Mouse (Mus musculus): ENCODE results near the gene Psmb5. TPM values are rescaled to one million over a fixed set of nuclear protein-coding genes. Genes with fewer than 3 reads are reported as not detected.

Psmb5 gene
- polyA plus RNA-seq, 1 experiment from 2014 or later, result 364 TPM

- 87% methylated on average over 9 of the region's 9 CpGs for WGBS
- H3K4me2 ChIP-seq (replicated peaks), result no peak overlapping the region
- no peak for ATAC-seq (ENCODE audit: insufficient number of reproducible peaks, low FRiP score, low TSS enrichment, low read depth)
- no peak overlapping the region for H3K4me3 ChIP-seq (replicated peaks)
- H3K27ac ChIP-seq (replicated peaks), result no peak overlapping the region
- no peak overlapping the region for H3K9ac ChIP-seq
- H3K27me3 ChIP-seq, result no peaks in the 10 kb centered on the region
- peaks cover 68% of the 10 kb centered on the region for H3K36me3 ChIP-seq
- no peaks in the 10 kb centered on the region for H3K9me3 ChIP-seq (replicated peaks)
- H3K4me1 ChIP-seq, result peaks cover 22% of the 10 kb centered on the region
These were observed 26.5 kb upstream of the Psmb5 start for GRCm38 (mm10) chr14:54644294-54644693.

GRCm38 (mm10) chr14:54643011-54643410 is 25.2 kb upstream of the Psmb5 start:
- ATAC-seq (ENCODE audit: insufficient number of reproducible peaks, low FRiP score, low TSS enrichment, low read depth), result no peak
- H3K4me1 ChIP-seq, result peaks cover 23% of the 10 kb centered on the region
- H3K27ac ChIP-seq (replicated peaks), result no peak overlapping the region
- no peak overlapping the region for H3K4me3 ChIP-seq (replicated peaks)
- 88% methylated on average over 2 of the region's 2 CpGs for WGBS
- H3K9me3 ChIP-seq (replicated peaks), result no peaks in the 10 kb centered on the region
- H3K9ac ChIP-seq, result no peak overlapping the region
- H3K4me2 ChIP-seq (replicated peaks), result no peak overlapping the region
- no peaks in the 10 kb centered on the region for H3K27me3 ChIP-seq
- peaks cover 62% of the 10 kb centered on the region for H3K36me3 ChIP-seq

- H3K4me3 ChIP-seq (replicated peaks), result no peak overlapping the region
- peaks cover 23% of the 10 kb centered on the region for H3K4me1 ChIP-seq
- no peak overlapping the region for H3K27ac ChIP-seq (replicated peaks)
- H3K36me3 ChIP-seq, result peaks cover 63% of the 10 kb centered on the region
- WGBS, result 79% methylated on average over 25 of the region's 25 CpGs
- no peak overlapping the region for H3K9ac ChIP-seq
- H3K4me2 ChIP-seq (replicated peaks), result no peak overlapping the region
- H3K27me3 ChIP-seq, result no peaks in the 10 kb centered on the region
- H3K9me3 ChIP-seq (replicated peaks), result no peaks in the 10 kb centered on the region
- no peak for ATAC-seq (ENCODE audit: insufficient number of reproducible peaks, low FRiP score, low TSS enrichment, low read depth)
These were observed 24.6 kb upstream of the Psmb5 start for GRCm38 (mm10) chr14:54642224-54642944.

- Histone ChIP-seq H3K36me3 (peaks cover 62% of the 10 kb centered on the region), H3K4me1 (peaks cover 23% of the 10 kb centered on the region), H3K4me3 (replicated peaks) (peak within 1 kb of the TSS; percentile 80), H3K9ac (peak within 1 kb of the TSS; percentile 72), H3K4me2 (replicated peaks) (peak within 1 kb of the TSS; percentile 96), H3K27ac (replicated peaks) (peak within 1 kb of the TSS; percentile 86), H3K9me3 (replicated peaks) (no peaks in the 10 kb centered on the region), H3K27me3 (no peaks in the 10 kb centered on the region)
- peak; percentile 93 for ATAC-seq (ENCODE audit: insufficient number of reproducible peaks, low FRiP score, low TSS enrichment, low read depth)
- under 1% methylated on average over 52 of the region's 52 CpGs for WGBS
These were observed 23.6 kb upstream of the Psmb5 start, which contains the start of gene Cdh24 for GRCm38 (mm10) chr14:54641305-54641969. TSS of gene Cdh24 (minus strand) at chr14:54641364.

GRCm38 (mm10) chr14:54640946-54641304 is 23.1 kb upstream of the Psmb5 start, which contains the start of gene Gm17606:
TSS of gene Gm17606 (plus strand) at chr14:54640952.
- ATAC-seq (ENCODE audit: insufficient number of reproducible peaks, low FRiP score, low TSS enrichment, low read depth), result no peak
- Histone ChIP-seq H3K36me3 (peaks cover 62% of the 10 kb centered on the region), H3K4me3 (replicated peaks) (peak within 1 kb of the TSS; percentile 80), H3K9ac (peak within 1 kb of the TSS; percentile 72), H3K4me1 (peaks cover 23% of the 10 kb centered on the region), H3K4me2 (replicated peaks) (peak within 1 kb of the TSS; percentile 96), H3K9me3 (replicated peaks) (no peaks in the 10 kb centered on the region), H3K27ac (replicated peaks) (peak within 1 kb of the TSS; percentile 86), H3K27me3 (no peaks in the 10 kb centered on the region)
- WGBS, result 1% methylated on average over 28 of the region's 28 CpGs

- H3K9ac ChIP-seq, result no peak overlapping the region
- 14% methylated on average over 4 of the region's 4 CpGs for WGBS
- ATAC-seq (ENCODE audit: insufficient number of reproducible peaks, low FRiP score, low TSS enrichment, low read depth), result no peak
- H3K4me3 ChIP-seq (replicated peaks), result peak overlapping the region; percentile 80
- no peaks in the 10 kb centered on the region for H3K9me3 ChIP-seq (replicated peaks)
- H3K27ac ChIP-seq (replicated peaks), result 0 out of 2 replicates have a peak overlapping the region, but pooled peaks have one; percentile 5
- H3K27me3 ChIP-seq, result no peaks in the 10 kb centered on the region
- H3K4me1 ChIP-seq, result peaks cover 23% of the 10 kb centered on the region
- H3K4me2 ChIP-seq (replicated peaks), result peak overlapping the region; percentile 96
- peaks cover 59% of the 10 kb centered on the region for H3K36me3 ChIP-seq
These were observed 22.3 kb upstream of the Psmb5 start for GRCm38 (mm10) chr14:54640121-54640520.

GRCm38 (mm10) chr14:54638210-54638609 is 20.4 kb upstream of the Psmb5 start:
- Histone ChIP-seq H3K9me3 (replicated peaks) (no peaks in the 10 kb centered on the region), H3K4me2 (replicated peaks) (no peak overlapping the region), H3K27ac (replicated peaks) (no peak overlapping the region), H3K9ac (no peak overlapping the region), H3K36me3 (peaks cover 49% of the 10 kb centered on the region), H3K4me3 (replicated peaks) (no peak overlapping the region), H3K4me1 (peaks cover 23% of the 10 kb centered on the region), H3K27me3 (no peaks in the 10 kb centered on the region)
- no peak for ATAC-seq (ENCODE audit: insufficient number of reproducible peaks, low FRiP score, low TSS enrichment, low read depth)
- 64% methylated on average over 5 of the region's 5 CpGs for WGBS

- 51% methylated on average over 8 of the region's 8 CpGs for WGBS
- ATAC-seq (ENCODE audit: insufficient number of reproducible peaks, low FRiP score, low TSS enrichment, low read depth), result no peak
- Histone ChIP-seq H3K9ac (no peak overlapping the region), H3K4me1 (peaks cover 23% of the 10 kb centered on the region), H3K36me3 (peaks cover 50% of the 10 kb centered on the region), H3K4me3 (replicated peaks) (no peak overlapping the region), H3K4me2 (replicated peaks) (no peak overlapping the region), H3K9me3 (replicated peaks) (no peaks in the 10 kb centered on the region), H3K27me3 (no peaks in the 10 kb centered on the region), H3K27ac (replicated peaks) (no peak overlapping the region)
These were observed 19.1 kb upstream of the Psmb5 start for GRCm38 (mm10) chr14:54636954-54637353.

- Histone ChIP-seq H3K27ac (replicated peaks) (no peak overlapping the region), H3K36me3 (peaks cover 64% of the 10 kb centered on the region), H3K4me1 (peaks cover under 1% of the 10 kb centered on the region; the same call in 1 of the 2 replicates), H3K4me2 (replicated peaks) (no peak overlapping the region), H3K27me3 (no peaks in the 10 kb centered on the region), H3K9me3 (replicated peaks) (no peaks in the 10 kb centered on the region), H3K4me3 (replicated peaks) (no peak overlapping the region), H3K9ac (no peak overlapping the region)
- 78% methylated on average over 4 of the region's 4 CpGs for WGBS
- no peak for ATAC-seq (ENCODE audit: insufficient number of reproducible peaks, low FRiP score, low TSS enrichment, low read depth)
These were observed 16.4 kb upstream of the Psmb5 start for GRCm38 (mm10) chr14:54634182-54634581.

- Histone ChIP-seq H3K27ac (replicated peaks) (no peak overlapping the region), H3K9ac (no peak overlapping the region), H3K4me3 (replicated peaks) (no peak overlapping the region), H3K4me2 (replicated peaks) (no peak overlapping the region), H3K4me1 (no peaks in the 10 kb centered on the region), H3K36me3 (peaks cover 53% of the 10 kb centered on the region), H3K27me3 (no peaks in the 10 kb centered on the region), H3K9me3 (replicated peaks) (no peaks in the 10 kb centered on the region)
- no peak for ATAC-seq (ENCODE audit: insufficient number of reproducible peaks, low FRiP score, low TSS enrichment, low read depth)
- WGBS, result 94% methylated on average over 28 of the region's 37 CpGs
These were observed 14.4 kb upstream of the Psmb5 start for GRCm38 (mm10) chr14:54632252-54632651.

- no peak overlapping the region for H3K27ac ChIP-seq (replicated peaks)
- H3K4me3 ChIP-seq (replicated peaks), result no peak overlapping the region
- no peaks in the 10 kb centered on the region for H3K4me1 ChIP-seq
- H3K4me2 ChIP-seq (replicated peaks), result no peak overlapping the region
- H3K9me3 ChIP-seq (replicated peaks), result no peaks in the 10 kb centered on the region
- peaks cover 44% of the 10 kb centered on the region for H3K36me3 ChIP-seq
- WGBS, result 63% methylated on average over 4 of the region's 4 CpGs
- no peaks in the 10 kb centered on the region for H3K27me3 ChIP-seq
- no peak for ATAC-seq (ENCODE audit: insufficient number of reproducible peaks, low FRiP score, low TSS enrichment, low read depth)
- no peak overlapping the region for H3K9ac ChIP-seq
These were observed 13.4 kb upstream of the Psmb5 start for GRCm38 (mm10) chr14:54631240-54631599.
